Mouse (Mus musculus) forebrain, embryonic 15.5 days (tissue): ENCODE measurements at regions not wholly inside any gene's neighbourhood (a gene's known extent, or its start where the extent isn't known, plus 50 kb on each side); places are given as distances from the start of the nearest gene placed in this dataset.

Experiments
- ATAC-seq: fragments of 200-750 bp; cut with Nextera tagmentation; replicated peaks from 2 replicates; pipeline ENCODE4 v1.8.0; 2017; ENCODE audit warnings: mild to moderate bottlenecking, moderate TSS enrichment, moderate library complexity
- H3K27ac ChIP-seq: fragments of 300-500 bp; sonication (generic); replicated peaks from 2 replicates; pipeline ENCODE4 v1.5.1; 2015; ENCODE audit warnings: mild to moderate bottlenecking, inconsistent platforms
- H3K27me3 ChIP-seq: fragments of 300-500 bp; sonication (generic); 2 replicates; pipeline ENCODE4 v1.6.1; 2015; ENCODE audit warnings: inconsistent platforms
- H3K36me3 ChIP-seq: fragments of 300-500 bp; sonication (generic); 2 replicates; pipeline ENCODE4 v1.6.1; 2015; ENCODE audit warnings: mild to moderate bottlenecking, inconsistent platforms
- H3K4me1 ChIP-seq: fragments of 300-500 bp; sonication (generic); 2 replicates; pipeline ENCODE4 v1.6.1; 2015; ENCODE audit warnings: inconsistent platforms
- H3K4me2 ChIP-seq: fragments of 300-500 bp; sonication (generic); replicated peaks from 2 replicates; pipeline ENCODE4 v1.6.1; 2015; ENCODE audit warnings: mild to moderate bottlenecking, inconsistent platforms
- H3K4me3 ChIP-seq: fragments of 300-500 bp; sonication (generic); 2 replicates; pipeline ENCODE4 v1.5.1; 2015; ENCODE audit warnings: mild to moderate bottlenecking, inconsistent platforms
- H3K9ac ChIP-seq: fragments of 300-500 bp; sonication (generic); replicated peaks from 2 replicates; pipeline ENCODE4 v1.6.1; 2015; ENCODE audit warnings: mild to moderate bottlenecking, inconsistent platforms
- H3K9me3 ChIP-seq: fragments of 300-500 bp; sonication (generic); 2 replicates; pipeline ENCODE4 v1.6.1; 2016; ENCODE audit warnings: inconsistent platforms
- WGBS: fragments of 180-500 bp; shearing (Covaris S2); methylation state at CpG from one replicate; pipeline ENCODE4 v1.1.7; 2015; ENCODE audit warnings: mixed read lengths; 5-methylcytosine and 5-hydroxymethylcytosine counted together

DNA sequence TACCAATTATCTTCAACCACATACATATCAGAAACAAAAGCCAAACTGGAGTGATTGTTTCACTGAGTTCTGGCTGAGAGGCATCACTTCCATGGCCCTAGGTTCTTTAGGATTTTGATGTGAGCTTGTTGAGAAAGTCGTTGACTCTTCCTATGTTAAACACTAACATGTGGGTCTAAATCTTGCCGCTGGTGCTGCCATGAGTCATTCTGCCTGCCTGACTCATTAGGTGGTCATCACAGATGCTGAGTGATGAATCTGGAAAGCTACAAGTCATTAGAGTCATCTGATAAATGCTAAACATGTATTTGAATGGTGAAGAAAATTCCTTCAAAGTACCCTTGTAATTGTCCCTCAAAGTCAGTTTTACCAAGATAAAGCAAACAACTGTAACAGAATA, 60.4 kb upstream of the Tac1 start:
- Histone ChIP-seq H3K27ac (no peak overlapping the region), H3K27me3 (no peaks in the 10 kb centered on the region), H3K4me1 (no peaks in the 10 kb centered on the region), H3K36me3 (no peaks in the 10 kb centered on the region), H3K4me2 (no peak overlapping the region), H3K9me3 (no peaks in the 10 kb centered on the region), H3K4me3 (no peak overlapping the region), H3K9ac (no peak overlapping the region)
- no peak for ATAC-seq
- 85% methylated on average over 2 of the region's 2 CpGs for WGBS

DNA sequence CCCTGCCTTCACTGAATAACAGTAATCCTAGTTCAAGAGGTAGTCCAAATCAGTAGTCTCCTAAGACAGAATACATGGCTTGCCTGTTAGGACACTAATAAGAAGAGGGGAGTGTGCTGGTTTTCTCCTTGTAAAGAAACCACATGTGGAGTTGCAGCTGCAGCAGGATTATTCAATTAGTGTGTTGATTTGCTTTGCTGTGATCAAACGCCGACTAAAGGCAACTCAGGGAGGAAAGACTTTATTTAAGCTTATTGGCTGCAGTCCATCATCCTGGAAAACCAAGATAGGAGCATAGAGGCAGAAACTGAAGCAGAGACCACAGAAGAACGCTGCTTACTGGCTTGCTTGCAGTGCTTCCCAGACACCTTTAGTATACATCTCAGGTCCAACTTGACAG, 57.9 kb upstream of the Tac1 start:
- 19% methylated on average over 3 of the region's 3 CpGs for WGBS
- ATAC-seq, result no peak
- no peaks in the 10 kb centered on the region for H3K27me3 ChIP-seq

More for the DNA sequence above, 57.9 kb upstream of the Tac1 start:
- H3K4me3 ChIP-seq, result no peak overlapping the region
- no peaks in the 10 kb centered on the region for H3K9me3 ChIP-seq
- no peak overlapping the region for H3K4me2 ChIP-seq
- no peak overlapping the region for H3K9ac ChIP-seq
- H3K27ac ChIP-seq, result no peak overlapping the region
- H3K4me1 ChIP-seq, result no peaks in the 10 kb centered on the region
- no peaks in the 10 kb centered on the region for H3K36me3 ChIP-seq
